Mouse (Mus musculus) neural tube, embryonic 11.5 days (tissue): ENCODE results near the gene Lpcat3. TPM values are rescaled to one million over a fixed set of nuclear protein-coding genes. Genes with fewer than 3 reads are reported as not detected.

Source experiments
- ATAC-seq: fragments of 200-750 bp; cut with Nextera tagmentation; 2 replicates; pipeline ENCODE4 v1.8.0; 2017; ENCODE audit warnings: moderate number of reproducible peaks, mild to moderate bottlenecking, moderate TSS enrichment, moderate library complexity; ENCODE audit not compliant: insufficient read depth, low FRiP score, low TSS enrichment
- DNase-seq: peaks from one replicate; pipeline ENCODE4 v3.0.0-alpha.2; 2015; ENCODE audit warnings: low spot score
- H3K27ac ChIP-seq: fragments of 300-500 bp; sonication (generic); 2 replicates; pipeline ENCODE4 v1.5.1; 2014; ENCODE audit warnings: low read depth, mild to moderate bottlenecking, low read length
- H3K27me3 ChIP-seq: fragments of 300-500 bp; sonication (generic); 2 replicates; pipeline ENCODE4 v1.6.1; 2014; ENCODE audit warnings: mild to moderate bottlenecking, low read length, mixed read lengths; ENCODE audit not compliant: control insufficient read depth, insufficient read depth
- H3K36me3 ChIP-seq: fragments of 300-500 bp; sonication (generic); 2 replicates; pipeline ENCODE4 v1.6.1; 2014; ENCODE audit warnings: mild to moderate bottlenecking, low read length, moderate library complexity, mixed read lengths; ENCODE audit not compliant: control insufficient read depth, insufficient read depth
- H3K4me1 ChIP-seq: fragments of 300-500 bp; sonication (generic); 2 replicates; pipeline ENCODE4 v1.6.1; 2014; ENCODE audit warnings: low read length, mixed read lengths; ENCODE audit not compliant: control insufficient read depth, insufficient read depth
- H3K4me2 ChIP-seq: fragments of 300-500 bp; sonication (generic); 2 replicates; pipeline ENCODE4 v1.6.1; 2014; ENCODE audit warnings: low read depth, mild to moderate bottlenecking, moderate library complexity
- H3K4me3 ChIP-seq: fragments of 300-500 bp; sonication (generic); 2 replicates; pipeline ENCODE4 v1.5.1; 2014; ENCODE audit warnings: low read depth, low read length
- H3K9ac ChIP-seq: fragments of 300-500 bp; sonication (generic); 2 replicates; pipeline ENCODE4 v1.6.1; 2014; ENCODE audit warnings: mild to moderate bottlenecking, low read length
- H3K9me3 ChIP-seq: fragments of 300-500 bp; sonication (generic); 2 replicates; pipeline ENCODE4 v1.6.1; 2016; ENCODE audit warnings: low read length; ENCODE audit not compliant: control insufficient read depth
- WGBS: fragments of 180-500 bp; shearing (Covaris S2); extraction: QIAGEN DNeasy Blood & Tissue Kit; methylation state at CpG from one replicate; pipeline ENCODE4 v1.1.7; 2014; 5-methylcytosine and 5-hydroxymethylcytosine counted together
- polyA plus RNA-seq: library from polyadenylated mRNA; unstranded; fragments of >200 nt; fragmentation: Nextera tagmentation; extraction: Ambion mirVana; gene quantifications from 2 replicates; pipeline ENCODE4 v1.2.1, GENCODE M21; 2014

Gene Lpcat3
- polyA plus RNA-seq, 1 experiment from 2014 or later: 42.2 TPM

DNA sequence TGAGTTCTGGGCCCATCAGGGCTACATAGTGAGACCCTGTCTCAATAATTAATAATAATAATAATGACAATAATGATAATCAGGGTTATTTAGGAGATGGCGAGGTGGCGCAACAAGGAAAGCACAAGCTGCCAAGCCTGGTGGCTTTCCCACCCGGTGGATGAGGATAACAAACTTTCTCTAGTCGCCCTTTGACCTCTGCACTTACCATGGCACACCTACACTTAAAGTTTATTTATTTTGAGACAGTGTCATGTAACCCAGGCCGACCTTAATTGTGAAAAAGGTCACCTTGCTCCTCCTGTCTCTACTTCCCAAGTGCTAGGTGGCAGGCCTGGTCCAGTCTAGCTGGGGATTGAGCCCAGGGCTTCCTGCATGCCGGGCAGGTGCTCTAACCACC, 35.9 kb downstream of the Lpcat3 start:
- ATAC-seq (no peak), DNase-seq (no peak)
- WGBS: 87% methylated on average over 6 of the region's 6 CpGs
- H3K9ac ChIP-seq: no peak overlapping the region
- no peaks in the 10 kb centered on the region for H3K4me1 ChIP-seq
- no peak overlapping the region for H3K27ac ChIP-seq
- H3K27me3 ChIP-seq: no peaks in the 10 kb centered on the region
- no peaks in the 10 kb centered on the region for H3K9me3 ChIP-seq
- no peak overlapping the region for H3K4me3 ChIP-seq
- H3K36me3 ChIP-seq: no peaks in the 10 kb centered on the region; the same call in 1 of the 2 replicates
- H3K4me2 ChIP-seq: no peak overlapping the region

- no peak for DNase-seq
Measured at GRCm38 (mm10) chr6:124699366-124699765, 36.5 kb downstream of the Lpcat3 start.

GRCm38 (mm10) chr6:124699962-124700610, 37.3 kb downstream of the Lpcat3 start:
- ATAC-seq: 0 out of 2 replicates have a peak, but pooled peaks have one; percentile 16
- H3K4me1 ChIP-seq: no peaks in the 10 kb centered on the region

More at GRCm38 (mm10) chr6:124699366-124699765, 36.5 kb downstream of the Lpcat3 start:
- Histone ChIP-seq H3K9me3 (no peaks in the 10 kb centered on the region), H3K4me1 (no peaks in the 10 kb centered on the region), H3K9ac (no peak overlapping the region), H3K27me3 (no peaks in the 10 kb centered on the region), H3K36me3 (peaks cover under 1% of the 10 kb centered on the region; the same call in 1 of the 2 replicates), H3K4me2 (no peak overlapping the region), H3K27ac (no peak overlapping the region), H3K4me3 (no peak overlapping the region)
- ATAC-seq: no peak
- 81% methylated on average over 4 of the region's 4 CpGs for WGBS

GRCm38 (mm10) chr6:124701338-124701737, 38.5 kb downstream of the Lpcat3 start:
- H3K4me2 ChIP-seq: no peak overlapping the region
- H3K9ac ChIP-seq: no peak overlapping the region
- H3K27me3 ChIP-seq: no peaks in the 10 kb centered on the region
- DNase-seq: no peak
- no peak overlapping the region for H3K4me3 ChIP-seq
- H3K27ac ChIP-seq: no peak overlapping the region
- H3K4me1 ChIP-seq: no peaks in the 10 kb centered on the region
- H3K36me3 ChIP-seq: peaks cover 8% of the 10 kb centered on the region; the same call in 1 of the 2 replicates
- H3K9me3 ChIP-seq: no peaks in the 10 kb centered on the region
- no peak for ATAC-seq
- WGBS: 85% methylated on average over 8 of the region's 8 CpGs

More at GRCm38 (mm10) chr6:124699962-124700610, 37.3 kb downstream of the Lpcat3 start:
- H3K4me2 ChIP-seq: no peak overlapping the region
- no peaks in the 10 kb centered on the region for H3K9me3 ChIP-seq
- no peak overlapping the region for H3K4me3 ChIP-seq
- no peak overlapping the region for H3K27ac ChIP-seq
- no peak overlapping the region for H3K9ac ChIP-seq
- no peak for DNase-seq
- no peaks in the 10 kb centered on the region for H3K27me3 ChIP-seq
- peaks cover 7% of the 10 kb centered on the region; the same call in 1 of the 2 replicates for H3K36me3 ChIP-seq
- WGBS: 86% methylated on average over 11 of the region's 11 CpGs

- Histone ChIP-seq H3K9me3 (no peaks in the 10 kb centered on the region), H3K4me2 (no peak overlapping the region), H3K4me1 (no peaks in the 10 kb centered on the region), H3K27me3 (no peaks in the 10 kb centered on the region), H3K9ac (no peak overlapping the region), H3K27ac (no peak overlapping the region; the same call in 1 of the 2 replicates), H3K4me3 (no peak overlapping the region), H3K36me3 (peaks cover 8% of the 10 kb centered on the region; the same call in 1 of the 2 replicates)
- WGBS: 94% methylated on average over 17 of the region's 17 CpGs
- DNase-seq (no peak), ATAC-seq (0 out of 2 replicates have a peak, but pooled peaks have one; percentile 14)
Measured at GRCm38 (mm10) chr6:124702102-124702783, 39.4 kb downstream of the Lpcat3 start.

GRCm38 (mm10) chr6:124702784-124703103, 39.9 kb downstream of the Lpcat3 start:
- no peak overlapping the region for H3K27ac ChIP-seq
- 61% methylated on average over 3 of the region's 3 CpGs for WGBS

DNA sequence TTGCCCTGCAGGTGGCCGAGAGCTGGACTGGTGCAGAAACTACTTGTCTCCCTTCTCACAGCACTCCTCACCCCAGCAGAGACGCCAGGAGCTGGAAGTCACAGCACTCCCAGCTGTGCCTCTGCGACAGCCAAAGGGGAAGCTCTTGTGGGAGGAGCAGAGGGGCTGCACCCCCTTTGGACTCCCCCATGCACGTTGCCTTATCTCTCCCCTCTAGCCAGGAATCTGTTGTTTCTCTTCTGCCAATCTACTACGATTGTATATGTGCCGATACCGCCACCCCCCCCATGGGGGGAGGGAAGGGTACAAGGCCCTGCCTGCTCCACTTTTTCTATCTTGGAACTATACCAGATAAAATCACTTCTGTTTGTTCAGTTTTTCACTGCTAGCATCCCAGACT, 41.0 kb downstream of the Lpcat3 start:
- no peaks in the 10 kb centered on the region for H3K9me3 ChIP-seq
- no peak for ATAC-seq
- H3K27me3 ChIP-seq: no peaks in the 10 kb centered on the region
- no peaks in the 10 kb centered on the region for H3K4me1 ChIP-seq
- 86% methylated on average over 7 of the region's 7 CpGs for WGBS
- H3K9ac ChIP-seq: no peak overlapping the region; the same call in 1 of the 2 replicates
- DNase-seq: no peak
- H3K4me2 ChIP-seq: no peak overlapping the region
- H3K4me3 ChIP-seq: no peak overlapping the region
- H3K27ac ChIP-seq: no peak overlapping the region
- H3K36me3 ChIP-seq: peaks cover 8% of the 10 kb centered on the region; the same call in 1 of the 2 replicates

More at GRCm38 (mm10) chr6:124702784-124703103, 39.9 kb downstream of the Lpcat3 start:
- Histone ChIP-seq H3K4me1 (no peaks in the 10 kb centered on the region), H3K36me3 (peaks cover 8% of the 10 kb centered on the region; the same call in 1 of the 2 replicates), H3K27me3 (no peaks in the 10 kb centered on the region), H3K9ac (no peak overlapping the region), H3K9me3 (no peaks in the 10 kb centered on the region), H3K4me2 (no peak overlapping the region), H3K4me3 (no peak overlapping the region)
- DNase-seq: peak; percentile 71
- ATAC-seq: peak; percentile 72; the same call in 1 of the 2 replicates

DNA sequence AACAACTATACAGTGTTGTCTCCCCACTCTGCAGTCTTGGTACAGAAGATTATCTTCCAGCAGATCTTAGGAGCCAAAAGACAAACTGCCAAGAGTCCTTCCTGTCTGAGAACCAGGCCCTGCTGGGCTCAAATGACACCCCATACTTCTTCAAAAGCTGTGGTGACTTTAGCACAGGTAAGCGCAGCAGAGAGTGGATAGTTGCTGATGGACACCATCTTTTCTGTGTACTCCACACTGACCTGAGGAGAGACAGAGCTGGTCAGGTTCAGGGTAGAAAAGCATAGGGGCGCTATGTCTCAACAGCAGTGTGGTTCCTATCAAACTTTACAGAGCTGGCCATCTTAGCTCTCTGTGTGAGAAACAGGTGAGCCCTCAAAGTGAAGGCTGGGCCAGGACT, 41.6 kb downstream of the Lpcat3 start:
- ATAC-seq (no peak), DNase-seq (no peak)
- peaks cover 8% of the 10 kb centered on the region; the same call in 1 of the 2 replicates for H3K36me3 ChIP-seq
- 100% methylated on average over 2 of the region's 2 CpGs for WGBS
- no peak overlapping the region for H3K4me2 ChIP-seq
- no peaks in the 10 kb centered on the region for H3K9me3 ChIP-seq
- H3K9ac ChIP-seq: no peak overlapping the region
- H3K4me1 ChIP-seq: no peaks in the 10 kb centered on the region
- no peak overlapping the region for H3K4me3 ChIP-seq
- no peaks in the 10 kb centered on the region for H3K27me3 ChIP-seq
- no peak overlapping the region for H3K27ac ChIP-seq
